Comparison of ENCODE assay signal across 21 mouse cellular contexts in genomic region chr9:32072778-32073177, GRCm38 (mm10). TPM values are rescaled to one million over a fixed set of nuclear protein-coding genes. Genes with fewer than 3 reads are reported as not detected.
DNase-seq lines count a peak whose midpoint lies in the region; ATAC-seq lines count a peak whose summit lies in the region.
"Had no signal": no experiment of that assay in that cellular context is flagged by ENCODE, and none has a peak within 500 bp of the region (broad histone marks: within the 10 kb centered on the region; RNA-seq: fewer than 3 reads in every experiment).

No protein-coding gene starts in this region.

- intact Hi-C loops in heart, postnatal 36 days (cut with DNase I): no loop called here

- DNase-seq in heart, adult 11 months: peak; percentile 18
- no peak for DNase-seq in heart, postnatal 36 days
- DNase-seq in ovary, postnatal 10 days (ENCODE audit: low spot score): no peak
- no peak for DNase-seq in thymus, adult 18-20 months
- DNase-seq: adrenal gland, adult 8-10 months; adrenal gland, postnatal 14 days; adrenal gland, postnatal 36 days; B cell, adult 2 months; cerebellum, adult 11-12 months; cerebellum, adult 2 months; cerebellum, adult 9-10 months; cerebellum, postnatal 10 days; cerebellum, postnatal 25 days; embryo, embryonic 11 days had no signal

- ATAC-seq in common myeloid progenitor, adult 5-6 weeks (replicated peaks; ENCODE audit: low read depth, poor library complexity, severe bottlenecking): peak; percentile 54
- ATAC-seq in hematopoietic stem cell, adult 5-6 weeks (replicated peaks in 1 of 2; ENCODE audit: insufficient read depth in 1 of 2, low FRiP score in 2 of 2, low TSS enrichment in 1 of 2, low read depth in 1 of 2, poor library complexity in 2 of 2, severe bottlenecking in 2 of 2): peak; percentile 65 to 75; a peak in 2 of 4 replicates
- ATAC-seq: activated CD4-positive, CD25-positive, alpha-beta regulatory T cell, adult 4 months; CD4-positive, CD25-positive, alpha-beta regulatory T cell, adult 4 months; forebrain, embryonic 14.5 days; forebrain, embryonic 16.5 days; Patski had no signal

RNA-seq across cellular contexts. Expression of gene Arhgap32, which starts 43.2 kb away (rescaled TPM):
- total RNA-seq in heart, postnatal 36 days (2021): 10 to 100 TPM; 14.4 to 23.7 TPM
- 8.3 and 12.4 TPM in 2 replicates for total RNA-seq in common myeloid progenitor, adult 5-6 weeks (2017)
- total RNA-seq in hematopoietic stem cell, adult 5-6 weeks (2017): 22.4 and 27.0 TPM in 2 replicates
